8 mouse cellular contexts compared by ENCODE assay signal in genomic region chr9:109875695-109876601, GRCm38 (mm10). TPM values are rescaled to one million over a fixed set of nuclear protein-coding genes. Genes with fewer than 3 reads are reported as not detected.
DNase-seq lines count a peak whose midpoint lies in the region; ATAC-seq lines count a peak whose summit lies in the region.

No protein-coding gene starts in this region.

- H3K4me3 ChIP-seq in intestine, embryonic 15.5 days (replicated peaks): peak overlapping the region; percentile 85
- H3K4me3 ChIP-seq in liver, embryonic 11.5 days (ENCODE audit: low read depth, low read length): peak overlapping the region; percentile 96
- H3K4me3 ChIP-seq in midbrain, embryonic 16.5 days (ENCODE audit: low read depth, low read length): peak overlapping the region; percentile 87

- H3K27me3 ChIP-seq in intestine, embryonic 15.5 days (replicated peaks): no peaks in the 10 kb centered on the region
- H3K27me3 ChIP-seq in liver, embryonic 11.5 days (replicated peaks; ENCODE audit: control insufficient read depth, insufficient read depth, low read length): no peaks in the 10 kb centered on the region
- H3K27me3 ChIP-seq in midbrain, embryonic 16.5 days (ENCODE audit: control insufficient read depth, insufficient read depth, low read depth, low read length): no peaks in the 10 kb centered on the region

- under 1% methylated on average over 76 of the region's 76 CpGs for WGBS in intestine, embryonic 15.5 days
- under 1% methylated on average over 72 of the region's 76 CpGs for WGBS in liver, embryonic 11.5 days
- WGBS in midbrain, embryonic 16.5 days: under 1% methylated on average over 68 of the region's 76 CpGs

- peak overlapping the region; percentile 82 for H3K4me2 ChIP-seq in intestine, embryonic 15.5 days (replicated peaks)
- peak overlapping the region; percentile 67 for H3K4me2 ChIP-seq in liver, embryonic 11.5 days
- H3K4me2 ChIP-seq in midbrain, embryonic 16.5 days (ENCODE audit: low read length): peak overlapping the region; percentile 92

- H3K9ac ChIP-seq in intestine, embryonic 15.5 days: peak overlapping the region; percentile 93
- peak overlapping the region; percentile 98 for H3K9ac ChIP-seq in liver, embryonic 11.5 days (ENCODE audit: low read depth, low read length)
- H3K9ac ChIP-seq in midbrain, embryonic 16.5 days (ENCODE audit: low read depth, low read length): peak overlapping the region; percentile 84

- peak; percentile 62 for DNase-seq in urinary bladder, adult 2 months (ENCODE audit: low spot score)
- DNase-seq in urinary bladder, postnatal 10 days (ENCODE audit: low spot score): no peak
- DNase-seq in cerebellum, postnatal 36 days: peak; percentile 68 to 80
- DNase-seq in gastrocnemius, adult 18-20 months (ENCODE audit: low spot score): peak; percentile 41
- peak; percentile 54 for DNase-seq in liver, embryonic 11.5 days (ENCODE audit: low spot score)
- peak; percentile 58 for DNase-seq in thymus, postnatal 0 days (ENCODE audit: low spot score)

- H3K27ac ChIP-seq in intestine, embryonic 15.5 days: peak overlapping the region; percentile 92
- peak overlapping the region; percentile 85 for H3K27ac ChIP-seq in liver, embryonic 11.5 days (ENCODE audit: low read depth, low read length)
- H3K27ac ChIP-seq in midbrain, embryonic 16.5 days (ENCODE audit: low read length): peak overlapping the region; percentile 58

- H3K36me3 ChIP-seq in intestine, embryonic 15.5 days: peaks cover 21% of the 10 kb centered on the region; the same call in 1 of the 2 replicates
- peaks cover 28% of the 10 kb centered on the region for H3K36me3 ChIP-seq in liver, embryonic 11.5 days (ENCODE audit: control insufficient read depth, insufficient read depth, low read length)
- H3K36me3 ChIP-seq in midbrain, embryonic 16.5 days (ENCODE audit: control insufficient read depth, insufficient read depth, low read length): peaks cover 5% of the 10 kb centered on the region

- H3K9me3 ChIP-seq in intestine, embryonic 15.5 days: no peaks in the 10 kb centered on the region
- H3K9me3 ChIP-seq in liver, embryonic 11.5 days (ENCODE audit: control insufficient read depth, low read length): no peaks in the 10 kb centered on the region
- H3K9me3 ChIP-seq in midbrain, embryonic 16.5 days (replicated peaks; ENCODE audit: control insufficient read depth, low read length, poor library complexity, severe bottlenecking): no peaks in the 10 kb centered on the region

- peaks cover 7% of the 10 kb centered on the region; the same call in 1 of the 2 replicates for H3K4me1 ChIP-seq in intestine, embryonic 15.5 days (replicated peaks)
- peaks cover 12% of the 10 kb centered on the region for H3K4me1 ChIP-seq in liver, embryonic 11.5 days (replicated peaks; ENCODE audit: control insufficient read depth, insufficient read depth, low read length)
- peaks cover 12% of the 10 kb centered on the region for H3K4me1 ChIP-seq in midbrain, embryonic 16.5 days (ENCODE audit: control insufficient read depth, insufficient read depth, low read length)

- ATAC-seq in intestine, embryonic 15.5 days: peak; percentile 57
- ATAC-seq in liver, embryonic 11.5 days (replicated peaks; ENCODE audit: low FRiP score): peak; percentile 68
- ATAC-seq in midbrain, embryonic 16.5 days: peak; percentile 66

RNA-seq across cellular contexts. Expression of gene Cdc25a, which starts 0.6 kb away (rescaled TPM):
- 12.6 and 13.1 TPM in 2 replicates for polyA plus RNA-seq in urinary bladder, adult 2 months (2012; rRNA removed)
- 1 to 10 TPM; 3.9 to 4.7 TPM for total RNA-seq in gastrocnemius, adult 18-20 months (2021)
- 32.1 and 32.5 TPM in 2 replicates for polyA plus RNA-seq in intestine, embryonic 15.5 days (2015; fragmentation: Nextera tagmentation; extraction: Ambion mirVana)
- polyA plus RNA-seq in liver, embryonic 11.5 days (2014; fragmentation: Nextera tagmentation; extraction: Ambion mirVana): 39.8 and 42.5 TPM in 2 replicates
- polyA plus RNA-seq in midbrain, embryonic 16.5 days (2015; fragmentation: Nextera tagmentation; extraction: Ambion mirVana): 9.9 and 12.3 TPM in 2 replicates
- 27.7 and 30.8 TPM in 2 replicates for polyA plus RNA-seq in thymus, postnatal 0 days (2015; fragmentation: Nextera tagmentation; extraction: Ambion mirVana)

RNA-seq across cellular contexts. Expression of gene Camp, which starts 26.5 kb away (rescaled TPM):
- polyA plus RNA-seq in urinary bladder, adult 2 months (2012; rRNA removed): not detected in 2 replicates
- total RNA-seq in gastrocnemius, adult 18-20 months (2021): not detected
- 2.9 and 5.3 TPM in 2 replicates for polyA plus RNA-seq in intestine, embryonic 15.5 days (2015; fragmentation: Nextera tagmentation; extraction: Ambion mirVana)
- polyA plus RNA-seq in liver, embryonic 11.5 days (2014; fragmentation: Nextera tagmentation; extraction: Ambion mirVana): 13.5 and 15.8 TPM in 2 replicates
- 0.29 and 0.68 TPM in 2 replicates for polyA plus RNA-seq in midbrain, embryonic 16.5 days (2015; fragmentation: Nextera tagmentation; extraction: Ambion mirVana)
- polyA plus RNA-seq in thymus, postnatal 0 days (2015; fragmentation: Nextera tagmentation; extraction: Ambion mirVana): 2.5 and 5.1 TPM in 2 replicates

RNA-seq across cellular contexts. Expression of gene Nme6, which starts 43.4 kb away (rescaled TPM):
- 19.5 and 22.1 TPM in 2 replicates for polyA plus RNA-seq in urinary bladder, adult 2 months (2012; rRNA removed)
- total RNA-seq in gastrocnemius, adult 18-20 months (2021): 10 to 100 TPM; 28.8 to 30.8 TPM
- polyA plus RNA-seq in intestine, embryonic 15.5 days (2015; fragmentation: Nextera tagmentation; extraction: Ambion mirVana): 88.4 and 96.6 TPM in 2 replicates
- 91.1 and 94.6 TPM in 2 replicates for polyA plus RNA-seq in liver, embryonic 11.5 days (2014; fragmentation: Nextera tagmentation; extraction: Ambion mirVana)
- polyA plus RNA-seq in midbrain, embryonic 16.5 days (2015; fragmentation: Nextera tagmentation; extraction: Ambion mirVana): 64.9 and 69.9 TPM in 2 replicates
- 40.9 and 43.0 TPM in 2 replicates for polyA plus RNA-seq in thymus, postnatal 0 days (2015; fragmentation: Nextera tagmentation; extraction: Ambion mirVana)

RNA-seq across cellular contexts. Expression of gene Map4, which starts 55.3 kb away (rescaled TPM):
- 84.3 and 129 TPM in 2 replicates for polyA plus RNA-seq in urinary bladder, adult 2 months (2012; rRNA removed)
- 100 to 1,000 TPM; 514 to 562 TPM for total RNA-seq in gastrocnemius, adult 18-20 months (2021)
- 53.0 and 54.4 TPM in 2 replicates for polyA plus RNA-seq in intestine, embryonic 15.5 days (2015; fragmentation: Nextera tagmentation; extraction: Ambion mirVana)
- polyA plus RNA-seq in liver, embryonic 11.5 days (2014; fragmentation: Nextera tagmentation; extraction: Ambion mirVana): 30.4 and 33.0 TPM in 2 replicates
- 211 and 213 TPM in 2 replicates for polyA plus RNA-seq in midbrain, embryonic 16.5 days (2015; fragmentation: Nextera tagmentation; extraction: Ambion mirVana)
- 69.9 and 71.6 TPM in 2 replicates for polyA plus RNA-seq in thymus, postnatal 0 days (2015; fragmentation: Nextera tagmentation; extraction: Ambion mirVana)
